Mouse (Mus musculus) ES-E14 (cell line): Measurements from ENCODE around the gene Olfr211.

Experiments used
- CHD2 ChIP-seq: IDR thresholded peaks from 2 replicates; pipeline ENCODE4 v1.6.1; 2014; ENCODE audit warnings: mild to moderate bottlenecking, low read depth, low read length, inconsistent platforms
- HCFC1 ChIP-seq: IDR thresholded peaks from 2 replicates; pipeline ENCODE4 v1.6.1; 2012; ENCODE audit warnings: low read length, inconsistent platforms, borderline replicate concordance; ENCODE audit not compliant: insufficient read depth
- MAFK ChIP-seq: IDR thresholded peaks from 2 replicates; pipeline ENCODE4 v1.6.1; 2014; ENCODE audit warnings: mild to moderate bottlenecking, low read depth, low read length, inconsistent platforms; ENCODE audit not compliant: insufficient read depth
- ZC3H11A ChIP-seq: IDR thresholded peaks from 2 replicates; pipeline ENCODE4 v1.6.1; 2012; ENCODE audit warnings: low read depth, mild to moderate bottlenecking, inconsistent platforms, low read length, borderline replicate concordance

GRCm38 (mm10) chr6:116458728-116459127 is 30.2 kb upstream of the Olfr211 start:
- no peak for TF ChIP-seq CHD2
- no peak for TF ChIP-seq HCFC1
- TF ChIP-seq MAFK, result no peak
- TF ChIP-seq ZC3H11A, result no peak
